Mouse (Mus musculus): ENCODE data around the gene 4931406P16Rik. TPM values are rescaled to one million over a fixed set of nuclear protein-coding genes. Genes with fewer than 3 reads are reported as not detected.

The 4931406P16Rik gene
- polyA plus RNA-seq, 1 experiment from 2014 or later = 23.8 TPM

DNA sequence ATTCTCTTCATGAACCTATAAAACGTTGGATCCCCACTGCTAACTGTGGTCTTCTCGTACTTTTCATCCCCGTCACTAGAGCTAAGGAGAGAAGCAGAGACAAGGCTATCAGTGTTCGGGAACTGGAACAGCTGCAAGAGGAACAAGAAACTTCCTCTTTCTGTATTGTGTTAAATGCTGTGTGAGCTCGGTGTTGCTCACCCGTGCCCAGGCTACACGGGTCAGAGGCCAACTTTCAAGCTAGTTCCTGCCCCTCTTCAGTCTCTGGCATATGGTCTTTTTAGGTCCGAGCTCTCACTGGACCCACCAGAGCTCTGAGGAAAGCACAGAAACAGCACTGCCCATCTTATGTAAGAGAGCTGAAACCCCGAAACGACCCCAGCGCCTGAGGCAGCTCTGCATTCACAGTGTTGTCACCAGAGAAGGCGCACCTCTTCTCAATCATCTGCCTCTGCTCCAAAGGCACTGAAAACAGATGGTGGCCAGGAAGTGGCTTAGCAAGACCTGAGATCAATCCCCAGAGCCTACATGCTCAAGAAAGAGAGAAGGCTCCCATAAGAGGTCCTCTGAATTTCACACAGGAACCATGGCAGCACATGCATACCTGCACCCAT is 123.9 kb downstream of the 4931406P16Rik start:
- WGBS = 93% methylated on average over 12 of the region's 12 CpGs
- H3K9me3 ChIP-seq = no peaks in the 10 kb centered on the region
- DNase-seq (ENCODE audit: extremely low spot score, low spot score) = no peak
- no peaks in the 10 kb centered on the region for H3K4me1 ChIP-seq
- no peaks in the 10 kb centered on the region for H3K27me3 ChIP-seq (ENCODE audit: poor library complexity, severe bottlenecking)
- no peak overlapping the region for H3K27ac ChIP-seq
- H3K36me3 ChIP-seq (replicated peaks) = peaks cover 83% of the 10 kb centered on the region
- H3K4me3 ChIP-seq = no peak overlapping the region

Other genes with a start within 250 kb of the 4931406P16Rik start
- not detected in 2 replicates for gene Scgb1b30, start 218.1 kb downstream of the 4931406P16Rik start, polyA plus RNA-seq (2016; fragmentation: Nextera tagmentation; extraction: Ambion mirVana)
- 4.5 and 5.4 TPM in 2 replicates for gene Wtip, start 180.3 kb downstream of the 4931406P16Rik start, polyA plus RNA-seq (2016; fragmentation: Nextera tagmentation; extraction: Ambion mirVana)
- gene Uba2, start 144.0 kb downstream of the 4931406P16Rik start, polyA plus RNA-seq (2016; fragmentation: Nextera tagmentation; extraction: Ambion mirVana) = 296 and 309 TPM in 2 replicates
- gene Pdcd2l, start 116.9 kb downstream of the 4931406P16Rik start, polyA plus RNA-seq (2016; fragmentation: Nextera tagmentation; extraction: Ambion mirVana) = 74.9 and 81.9 TPM in 2 replicates
- gene Gpi1, start 83.2 kb downstream of the 4931406P16Rik start, polyA plus RNA-seq (2016; fragmentation: Nextera tagmentation; extraction: Ambion mirVana) = 439 and 441 TPM in 2 replicates
- not detected in 2 replicates for gene Gm6096, start 62.5 kb downstream of the 4931406P16Rik start, polyA plus RNA-seq (2016; fragmentation: Nextera tagmentation; extraction: Ambion mirVana)
- gene Lsm14a, start 79.8 kb upstream of the 4931406P16Rik start, polyA plus RNA-seq (2016; fragmentation: Nextera tagmentation; extraction: Ambion mirVana) = 102 and 105 TPM in 2 replicates